Mouse (Mus musculus): ENCODE measurements around the gene Trmt10a.

GRCm38 (mm10) chr3:138173291-138173690 is 30.0 kb downstream of the Trmt10a start:
- TF ChIP-seq CTCF (IDR thresholded peaks at IDR 0.05; ENCODE audit: borderline replicate concordance, control insufficient read depth, extremely low read depth, insufficient read depth, low read length, poor library complexity): no peak
- TF ChIP-seq POLR2A (IDR thresholded peaks at IDR 0.05; ENCODE audit: control insufficient read depth, extremely low read depth, insufficient read depth, low read length, poor library complexity): no peak

Measured in thymus, adult 2 months (tissue).